Mouse (Mus musculus) 3134 (cell line): ENCODE data around the gene Ube2l6.

Experiments
- DNase-seq: peaks from one replicate; pipeline ENCODE4 v3.0.0-alpha.2; 2011; ENCODE audit warnings: low spot score; ENCODE audit not compliant: insufficient read length; ENCODE audit errors: extremely low read depth

Ube2l6 gene

GRCm38 (mm10) chr2:84798493-84798921, at the start of gene Ube2l6:
Ube2l6 (plus strand) TSS chr2:84798828.
- peak; percentile 68 for DNase-seq

DNA sequence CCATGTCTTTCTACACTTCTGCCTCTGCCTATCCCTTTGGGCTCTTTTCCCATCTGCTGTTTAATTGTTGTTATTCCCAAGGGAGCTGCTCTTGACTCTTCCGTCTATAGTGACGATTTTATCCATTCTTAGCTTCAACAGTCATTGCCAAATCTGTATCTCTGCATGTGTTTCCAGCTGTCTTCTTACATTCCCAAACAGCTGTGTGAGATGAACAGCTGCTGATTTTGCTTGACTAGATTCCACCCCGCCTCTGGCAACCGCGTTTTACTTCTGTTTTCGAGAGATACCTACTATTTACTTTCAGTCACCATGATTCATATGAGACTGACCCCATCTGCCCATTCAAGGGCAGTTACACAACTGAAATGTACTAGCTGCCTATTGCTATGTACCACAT, 48.5 kb upstream of the Ube2l6 start:
- DNase-seq = no peak

DNA sequence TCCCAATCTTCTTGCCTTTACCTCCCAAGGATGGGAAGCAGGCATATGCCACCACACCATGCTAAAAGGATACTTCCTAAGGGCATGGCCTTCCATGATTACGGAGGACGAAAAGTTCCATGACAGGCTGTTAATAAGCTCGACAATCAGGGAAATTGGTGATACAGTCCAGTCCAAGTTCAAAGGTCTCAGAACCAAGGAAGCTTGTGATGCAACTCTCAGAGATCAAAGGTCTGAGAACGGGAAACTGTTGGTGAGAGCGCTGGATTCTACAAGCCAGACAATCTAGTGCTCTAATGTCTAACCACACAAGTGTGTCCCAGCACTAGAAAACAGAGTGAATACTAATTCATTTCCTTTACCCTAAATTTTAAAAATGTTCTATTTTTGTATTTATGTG, 42.4 kb upstream of the Ube2l6 start:
- DNase-seq = no peak

DNA sequence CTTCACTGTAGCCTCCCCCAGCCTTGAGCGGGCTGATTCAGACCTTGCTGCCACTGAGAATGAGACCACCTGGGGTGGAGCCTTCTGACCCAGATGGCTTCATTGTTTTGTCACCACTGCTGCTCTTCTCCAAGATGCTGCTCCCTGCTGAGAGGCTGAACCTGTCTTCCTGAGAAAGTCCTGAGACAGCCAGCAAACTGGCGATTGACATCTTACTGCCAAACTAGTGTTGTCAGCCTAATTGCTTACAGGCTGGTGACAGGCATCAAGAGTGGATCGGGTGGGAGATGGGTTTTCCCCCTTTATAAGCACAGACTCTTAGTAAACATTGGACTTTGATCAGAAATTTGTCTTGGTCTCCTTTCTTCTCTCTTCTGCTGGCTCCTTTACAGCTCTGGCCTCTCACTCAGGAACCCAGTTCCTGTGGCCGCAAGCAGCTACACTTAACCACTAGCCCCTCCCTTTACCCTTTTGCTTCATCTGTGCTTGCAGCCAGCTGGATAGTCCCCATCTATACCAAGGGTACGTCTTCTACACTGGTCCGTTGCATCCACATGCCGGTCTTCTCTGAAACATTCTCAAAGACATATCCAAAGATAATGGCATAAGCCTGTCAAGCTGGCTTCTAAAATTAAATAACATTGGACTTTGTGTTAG, 41.5 kb upstream of the Ube2l6 start:
- no peak for DNase-seq

DNA sequence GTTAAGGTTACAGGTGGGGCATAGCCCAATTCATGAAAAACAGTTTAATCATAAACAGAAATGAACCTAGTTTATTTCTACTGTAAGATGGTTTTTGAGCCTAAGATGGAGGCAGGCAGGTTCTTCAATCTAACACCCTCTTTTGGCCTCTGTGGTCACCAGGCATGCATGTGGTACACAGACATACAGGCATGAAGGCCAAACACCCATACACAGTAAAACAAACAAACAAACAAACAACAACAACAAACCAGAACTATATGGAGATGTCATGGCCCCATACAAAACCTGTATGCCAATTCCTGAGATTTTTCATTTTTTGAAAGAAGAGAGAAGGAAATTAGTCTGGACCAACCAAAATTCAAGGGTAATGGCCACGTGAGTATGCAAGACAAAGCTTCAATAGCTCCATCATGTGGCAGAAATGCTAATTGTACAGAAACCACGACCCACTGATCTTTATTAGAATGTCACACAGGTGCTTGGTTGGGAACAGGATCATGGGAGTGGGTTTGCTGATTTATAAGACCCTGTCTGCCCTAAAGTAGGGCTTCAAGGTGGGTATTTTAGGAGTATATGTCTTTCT, 40.0 kb upstream of the Ube2l6 start:
- DNase-seq = no peak

GRCm38 (mm10) chr2:84760777-84761176, 37.9 kb upstream of the Ube2l6 start:
- no peak for DNase-seq

DNA sequence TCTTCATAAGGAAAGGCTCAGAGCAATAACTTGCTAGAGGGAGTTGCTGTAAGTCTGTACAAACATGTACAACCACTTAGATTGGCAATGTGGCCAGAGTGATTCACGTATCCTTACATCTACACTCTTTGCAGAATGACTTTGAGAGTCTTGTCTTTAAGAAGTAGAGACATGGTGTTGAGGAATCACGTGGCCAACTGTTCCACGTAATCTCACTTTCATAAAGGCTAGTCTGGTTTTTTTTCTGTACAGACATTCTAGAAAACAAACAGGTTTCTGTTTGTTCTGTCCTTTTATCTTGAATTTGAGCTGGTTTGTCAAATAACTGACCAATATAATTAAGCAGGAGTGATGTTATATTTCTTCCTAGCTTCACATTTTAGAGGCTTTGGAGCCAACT, 37.3 kb upstream of the Ube2l6 start:
- no peak for DNase-seq

GRCm38 (mm10) chr2:84761840-84762239, 36.8 kb upstream of the Ube2l6 start:
- DNase-seq = no peak

DNA sequence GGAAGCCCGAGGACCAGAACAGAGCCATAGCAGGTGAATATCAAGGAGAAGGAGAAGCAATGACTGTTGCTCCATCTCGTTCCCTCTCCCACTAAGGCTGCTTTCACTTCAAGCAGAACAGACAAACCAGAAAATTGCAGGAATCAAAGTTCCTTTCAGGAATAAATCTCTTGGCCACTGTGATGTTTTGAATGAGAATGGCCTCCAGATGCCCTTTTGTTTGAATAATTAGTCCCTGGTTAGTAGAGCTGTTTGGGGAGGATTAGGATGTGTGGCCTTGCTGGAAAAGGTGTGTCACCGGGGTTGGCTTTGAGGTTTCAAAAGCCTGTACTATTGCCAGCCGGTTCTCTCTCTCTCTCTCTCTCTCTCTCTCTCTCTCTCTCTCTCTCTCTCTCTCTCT, 36.3 kb upstream of the Ube2l6 start:
- no peak for DNase-seq

DNA sequence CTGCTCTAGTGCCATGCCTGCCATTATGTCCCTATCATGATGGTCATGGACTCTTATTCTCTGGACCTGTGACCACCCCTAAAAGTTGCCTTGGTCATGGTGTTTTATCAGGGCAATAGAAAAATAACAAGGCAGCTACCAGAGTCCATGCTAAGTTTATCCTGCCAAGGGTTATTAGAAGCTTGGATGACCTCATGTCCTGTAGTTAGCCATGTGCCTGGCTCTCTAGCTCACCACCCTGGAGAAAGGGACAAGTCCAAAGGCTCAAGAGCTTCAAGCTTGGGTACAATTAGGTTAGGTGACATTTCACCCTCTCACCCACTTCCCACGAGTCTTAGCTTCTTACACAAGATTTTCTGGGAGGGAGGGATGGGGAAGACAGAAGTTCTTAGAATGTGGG, 35.8 kb upstream of the Ube2l6 start:
- DNase-seq = no peak

DNA sequence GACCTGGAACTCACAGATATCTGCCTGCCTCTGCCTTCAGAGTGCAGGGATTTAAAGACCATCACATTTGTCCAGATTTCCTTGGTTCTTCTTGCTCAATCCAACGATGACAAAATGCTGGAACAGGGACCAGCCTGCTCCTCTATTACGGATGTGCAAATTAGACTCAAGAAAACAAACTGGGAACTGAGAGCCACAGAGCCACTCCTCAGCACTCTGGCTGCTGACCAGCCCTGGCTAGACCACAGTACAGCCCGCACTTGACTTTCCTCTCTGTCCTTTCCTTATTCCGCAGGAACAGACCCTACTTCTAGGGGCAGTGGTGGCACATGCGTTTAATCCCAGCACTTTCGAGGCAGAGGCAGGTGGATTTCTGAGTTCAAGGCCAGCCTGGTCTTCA, 28.1 kb upstream of the Ube2l6 start:
- DNase-seq = no peak

DNA sequence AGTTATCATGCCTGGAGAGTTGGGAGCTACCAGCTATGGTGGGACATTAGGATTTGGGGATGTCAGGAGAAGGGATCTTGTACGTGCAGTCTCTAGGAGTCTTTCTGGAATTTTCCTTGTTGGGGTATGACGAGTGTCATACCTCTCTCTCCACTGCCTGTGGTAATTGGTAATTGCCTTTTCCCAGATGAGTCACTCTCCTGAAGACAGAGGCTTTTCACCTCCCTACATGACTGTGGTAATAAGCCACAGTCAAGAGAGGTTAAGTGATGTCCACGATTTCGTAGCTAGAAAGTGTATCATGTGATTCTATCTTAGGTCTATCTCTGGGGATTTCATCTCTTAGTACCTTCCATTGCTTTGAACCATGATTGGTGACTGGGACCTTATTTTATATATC, 26.2 kb upstream of the Ube2l6 start:
- peak; percentile 29 for DNase-seq

GRCm38 (mm10) chr2:84773195-84773594, 25.4 kb upstream of the Ube2l6 start:
- DNase-seq = no peak

DNA sequence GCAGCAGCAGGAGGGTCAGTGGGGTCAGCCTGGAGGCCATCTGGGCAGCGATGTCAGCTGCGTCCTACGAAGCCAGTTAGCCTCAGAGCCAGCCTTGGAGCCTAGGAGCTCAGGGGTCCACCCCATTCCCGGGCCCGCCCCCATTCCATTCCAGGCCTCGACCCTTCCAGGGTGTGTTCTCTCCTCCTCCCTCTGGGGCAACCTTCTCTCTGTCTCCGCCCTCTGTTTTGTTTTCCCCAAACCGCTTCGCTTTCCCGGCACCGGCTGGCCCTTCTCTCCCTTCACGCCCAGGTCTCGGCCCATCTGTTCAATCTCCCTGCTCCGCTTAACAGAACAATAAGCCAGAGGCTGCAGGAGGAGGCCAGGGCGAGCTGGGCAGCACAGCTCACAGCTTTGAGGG, 23.9 kb upstream of the Ube2l6 start:
- no peak for DNase-seq

GRCm38 (mm10) chr2:84775241-84775640, 23.4 kb upstream of the Ube2l6 start, which contains the start of gene Serping1:
Serping1 (minus strand) TSS chr2:84775444.
- DNase-seq = no peak

- no peak for DNase-seq
Observed at GRCm38 (mm10) chr2:84775665-84776064, 23.0 kb upstream of the Ube2l6 start.

GRCm38 (mm10) chr2:84777706-84778105, 20.9 kb upstream of the Ube2l6 start:
- no peak for DNase-seq

DNA sequence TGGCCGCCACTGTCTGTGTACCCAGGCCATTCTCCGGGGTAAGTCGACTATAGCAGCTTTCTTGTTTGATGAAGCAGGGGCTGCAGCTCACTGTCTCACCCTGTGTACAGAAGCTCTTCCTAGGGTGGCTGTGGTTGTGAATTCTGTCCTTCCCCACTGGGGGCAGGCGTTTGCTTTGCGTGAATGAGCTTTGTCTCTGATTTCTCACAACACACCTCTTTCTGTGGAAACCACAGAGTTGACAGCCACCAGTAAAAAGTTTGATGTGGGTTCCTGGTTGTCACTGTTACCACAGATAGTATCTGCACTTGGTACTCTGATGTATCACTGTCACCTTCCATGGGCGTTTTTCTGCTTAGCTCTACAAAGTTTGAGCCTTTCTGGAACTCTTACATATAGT, 19.4 kb upstream of the Ube2l6 start:
- no peak for DNase-seq

GRCm38 (mm10) chr2:84783315-84783714, 15.3 kb upstream of the Ube2l6 start:
- DNase-seq = no peak

DNA sequence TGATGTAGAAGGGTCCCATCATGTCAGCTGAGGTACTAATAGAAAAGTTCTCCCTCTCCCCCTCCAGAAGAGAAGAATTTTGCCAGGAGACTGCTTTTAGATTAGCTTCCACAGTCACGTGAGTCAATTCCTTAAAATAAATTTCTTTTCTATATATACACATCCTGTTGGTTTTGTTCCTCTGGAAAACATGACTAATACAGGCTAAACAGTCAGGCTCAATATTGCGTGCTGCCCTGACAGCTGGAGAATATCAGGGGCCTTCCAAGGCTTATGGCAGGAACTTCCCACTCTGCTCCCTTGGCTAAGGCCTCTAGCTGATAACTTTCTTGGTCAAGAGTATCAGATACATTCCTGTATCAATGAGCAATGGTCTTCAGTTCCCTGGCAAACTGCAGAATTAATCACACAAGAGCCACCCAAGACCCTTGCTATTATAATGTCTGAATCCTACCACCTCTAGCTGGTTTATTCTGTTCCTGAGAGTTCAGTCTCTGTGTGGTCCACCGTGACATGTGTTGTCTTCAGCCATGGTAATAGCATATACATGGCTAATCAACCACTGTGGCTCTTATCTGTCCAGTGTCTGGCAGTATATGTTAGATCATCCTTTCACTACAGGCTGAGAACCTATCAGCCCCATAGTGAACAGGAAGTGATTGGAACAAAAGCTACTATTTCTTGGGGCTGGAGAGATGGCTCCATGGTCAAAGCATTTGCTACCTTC, 14.6 kb upstream of the Ube2l6 start:
- no peak for DNase-seq

DNA sequence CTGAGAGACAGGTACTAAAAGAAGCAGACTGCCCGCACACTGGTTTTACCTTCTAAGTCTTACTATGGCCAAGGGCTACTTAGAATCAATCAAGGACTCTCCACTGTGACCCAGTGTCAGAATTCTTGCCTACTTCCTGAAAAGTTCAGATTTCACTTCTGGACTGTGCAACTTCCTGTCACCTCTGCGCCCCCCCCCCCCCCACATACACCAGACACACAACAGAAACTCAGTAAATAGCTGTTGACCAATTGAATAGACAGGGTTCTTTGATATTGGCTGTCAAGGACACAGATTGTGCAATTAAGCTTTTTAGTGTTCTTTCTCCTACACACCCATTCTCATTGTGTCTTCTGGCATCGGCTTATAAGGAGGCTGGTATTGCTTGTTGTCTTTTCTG, 10.3 kb upstream of the Ube2l6 start:
- DNase-seq = no peak

DNA sequence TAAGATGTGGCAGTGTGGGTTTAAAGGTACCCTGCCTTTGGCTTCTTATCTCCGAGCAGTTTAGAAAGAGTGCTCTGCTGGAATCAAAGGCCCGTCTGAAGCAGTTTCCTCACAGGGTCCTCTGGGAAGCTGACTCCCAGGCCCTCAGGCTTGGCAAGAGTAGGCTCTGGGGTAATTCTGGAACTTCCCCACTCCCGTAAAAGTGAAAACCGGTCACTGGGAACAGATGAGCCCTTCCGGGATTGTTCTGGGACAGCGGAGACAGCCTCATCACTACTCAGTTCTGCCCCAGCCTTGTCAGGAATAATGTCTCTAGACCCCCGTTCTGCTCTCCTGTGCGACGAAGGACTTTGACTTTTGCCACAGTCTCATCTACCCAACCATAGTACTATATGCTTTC, 8.2 kb upstream of the Ube2l6 start:
- no peak for DNase-seq
